Mouse (Mus musculus) right cerebral cortex, postnatal 10 days (tissue): ENCODE measurements around the gene Phb2.

Source experiments
- DNase-seq, 2 experiments: peaks; one replicate each; pipeline ENCODE4 v3.0.0; 2021; ENCODE audit warnings: low spot score in 2 of 2

Phb2 gene

GRCm38 (mm10) chr6:124690517-124690916 lies 21.6 kb upstream of the Phb2 start:
- no peak for DNase-seq

DNA sequence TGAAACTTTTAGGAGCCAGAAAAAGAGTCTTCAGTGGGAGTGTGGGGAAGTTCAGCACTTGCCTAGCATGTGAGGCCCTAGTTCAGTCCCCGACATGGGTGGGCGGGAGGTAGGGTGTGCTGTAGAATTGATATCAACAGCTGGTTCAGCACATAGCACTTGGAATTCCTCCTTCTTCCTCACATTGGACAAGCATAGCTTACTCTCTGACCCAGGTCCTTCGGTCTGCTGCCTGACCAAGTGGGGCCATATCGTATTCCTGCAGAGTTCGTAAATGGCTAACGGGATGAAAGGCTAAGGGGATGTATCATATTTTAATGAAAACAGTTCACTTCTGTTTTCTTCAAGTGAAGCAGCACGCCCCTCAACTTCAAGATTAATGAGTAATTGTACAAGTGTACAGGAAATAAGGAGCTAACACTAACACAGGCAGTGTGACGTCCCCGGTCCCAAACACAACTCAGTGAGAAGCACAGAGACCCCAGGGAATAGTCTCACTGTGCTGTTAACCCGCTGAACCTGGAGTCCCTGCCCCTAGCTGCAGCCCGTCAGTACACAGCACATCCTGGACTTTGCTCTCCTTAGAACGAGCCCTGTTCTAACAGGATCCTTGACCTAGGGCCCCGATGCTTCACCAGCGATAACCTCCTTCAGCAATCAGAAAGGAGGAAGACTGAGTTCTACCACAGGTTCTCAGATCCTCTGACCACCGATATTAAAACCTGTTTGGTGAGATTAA lies 18.7 kb upstream of the Phb2 start:
- DNase-seq: no peak

DNA sequence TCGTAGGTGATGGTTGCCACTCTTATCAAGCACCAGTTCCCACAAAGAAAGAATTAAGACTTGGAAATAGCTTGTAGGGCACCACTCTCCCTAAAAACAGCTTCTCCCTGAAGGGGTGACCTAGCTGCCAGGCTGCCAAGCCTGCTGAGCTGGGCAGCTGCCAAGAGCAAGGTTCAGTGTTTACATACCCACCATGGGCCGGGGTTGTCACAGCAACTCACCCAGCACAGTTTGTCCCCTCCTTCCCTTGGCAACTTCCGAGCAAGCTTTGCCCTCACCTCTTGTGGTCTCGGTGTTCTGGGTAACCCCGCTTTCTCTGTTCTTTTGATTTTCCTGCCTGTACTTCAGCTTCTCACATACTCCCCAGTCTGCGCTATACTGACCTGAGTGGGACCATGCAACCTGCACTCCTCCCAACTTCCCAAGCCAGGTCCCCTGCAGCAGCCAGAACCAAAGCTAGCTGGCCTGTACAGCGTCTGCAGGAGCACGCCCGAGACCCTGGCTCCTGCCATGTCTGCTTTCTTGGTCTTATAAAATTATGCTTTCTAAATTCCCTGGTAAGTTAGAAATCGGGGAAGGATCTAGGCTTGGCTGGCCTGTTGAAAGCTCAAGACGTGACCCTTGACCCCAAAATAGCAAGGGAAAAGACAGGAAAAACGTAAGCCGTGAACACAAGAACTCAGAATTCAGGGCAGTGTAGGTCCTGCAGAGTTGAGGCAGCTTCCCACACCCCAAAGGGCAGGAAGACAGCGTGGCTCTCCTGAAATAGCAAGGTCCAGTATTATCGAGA lies 17.8 kb upstream of the Phb2 start:
- DNase-seq: peak; percentile 84 to 85

DNA sequence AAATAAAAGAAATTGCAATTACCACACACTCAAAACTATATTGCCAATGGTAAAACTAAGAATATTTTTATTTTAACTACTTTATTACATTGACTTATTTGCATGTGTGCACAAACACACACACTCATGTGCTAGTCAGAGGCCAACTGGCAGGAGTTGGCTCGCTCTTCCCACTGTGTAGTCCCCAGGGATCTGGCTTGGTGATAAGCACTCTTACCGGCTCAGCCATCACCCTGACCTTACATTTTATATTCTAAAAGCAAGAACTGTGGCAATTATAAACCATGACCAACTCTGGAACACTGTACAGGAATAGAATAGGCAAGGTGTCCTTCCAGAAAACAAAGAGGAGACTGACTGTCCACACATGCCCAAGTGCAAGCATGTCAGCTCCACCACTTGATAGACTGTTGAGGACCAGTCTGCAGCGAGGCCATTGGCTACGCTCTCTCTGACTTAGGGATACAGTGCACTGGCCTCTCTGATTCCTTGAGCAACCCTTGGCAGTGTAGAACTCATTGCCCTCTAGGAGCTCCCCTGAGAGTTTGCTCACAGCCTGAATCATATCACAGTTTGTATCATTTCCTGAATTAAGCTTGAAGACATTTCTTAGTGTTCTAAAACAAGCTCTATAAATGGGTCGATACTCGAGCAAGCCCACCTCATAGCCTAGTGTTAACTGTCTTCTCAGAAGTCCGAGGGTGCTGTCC lies 15.5 kb upstream of the Phb2 start:
- no peak for DNase-seq

GRCm38 (mm10) chr6:124698751-124699150 lies 13.4 kb upstream of the Phb2 start:
- no peak for DNase-seq

DNA sequence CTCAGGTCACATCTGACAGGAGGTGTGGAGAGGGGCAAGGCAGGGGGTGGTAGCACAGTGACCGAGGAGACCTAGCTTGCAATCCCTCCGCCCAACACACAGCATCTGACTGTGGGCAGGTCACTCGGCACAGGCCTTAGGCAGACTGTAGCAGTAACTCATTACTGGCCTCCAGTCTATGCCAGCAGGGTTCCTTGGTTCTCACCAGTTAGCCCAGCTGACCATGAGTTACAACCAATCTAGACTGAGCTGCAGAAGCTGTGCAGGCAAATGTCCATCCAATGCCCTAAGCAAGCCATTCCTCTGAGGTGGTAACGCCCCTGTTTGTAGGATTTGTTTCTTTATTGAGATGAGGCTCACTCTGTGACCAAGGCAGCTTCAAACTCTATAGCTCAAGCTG lies 12.8 kb upstream of the Phb2 start:
- DNase-seq: no peak

- peak; percentile 66 to 74 for DNase-seq
Measured at GRCm38 (mm10) chr6:124699962-124700610, 12.1 kb upstream of the Phb2 start.

DNA sequence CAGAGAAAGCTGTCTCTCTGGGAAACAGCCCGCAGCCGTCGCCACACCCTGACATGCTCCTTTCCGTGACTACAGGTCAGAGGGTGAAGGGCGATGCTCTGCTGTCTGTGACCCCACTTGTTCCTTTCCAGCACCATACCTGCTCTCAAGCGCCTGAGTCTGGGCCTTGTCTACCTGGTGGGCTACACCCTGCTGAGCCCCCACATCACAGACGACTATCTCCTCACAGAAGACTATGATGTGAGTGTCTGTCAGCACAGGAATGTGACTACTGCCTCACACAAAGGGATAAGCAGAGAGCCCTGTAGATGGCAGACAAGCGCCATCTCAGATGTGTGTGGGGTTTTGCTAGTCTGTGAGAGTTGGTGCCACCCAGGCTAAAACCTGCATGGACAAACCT lies 10.8 kb upstream of the Phb2 start:
- no peak for DNase-seq

GRCm38 (mm10) chr6:124702102-124702783 lies 9.9 kb upstream of the Phb2 start:
- no peak for DNase-seq

DNA sequence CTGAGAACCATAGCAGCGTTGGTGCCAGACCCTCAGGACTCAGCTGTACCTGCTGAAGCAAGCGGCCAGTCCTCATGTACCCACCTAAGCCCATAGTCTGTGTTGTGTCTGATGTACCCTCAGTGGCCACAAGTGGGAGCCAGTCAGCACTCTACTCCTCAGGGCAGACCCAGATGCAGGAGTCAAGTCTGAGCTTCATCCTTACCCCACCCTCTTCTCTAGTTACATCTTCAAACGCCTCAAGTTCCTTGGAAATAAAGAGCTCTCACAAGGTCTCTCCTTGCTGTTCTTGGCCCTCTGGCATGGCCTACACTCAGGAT lies 9.4 kb upstream of the Phb2 start:
- DNase-seq: peak; percentile 77 to 82

DNA sequence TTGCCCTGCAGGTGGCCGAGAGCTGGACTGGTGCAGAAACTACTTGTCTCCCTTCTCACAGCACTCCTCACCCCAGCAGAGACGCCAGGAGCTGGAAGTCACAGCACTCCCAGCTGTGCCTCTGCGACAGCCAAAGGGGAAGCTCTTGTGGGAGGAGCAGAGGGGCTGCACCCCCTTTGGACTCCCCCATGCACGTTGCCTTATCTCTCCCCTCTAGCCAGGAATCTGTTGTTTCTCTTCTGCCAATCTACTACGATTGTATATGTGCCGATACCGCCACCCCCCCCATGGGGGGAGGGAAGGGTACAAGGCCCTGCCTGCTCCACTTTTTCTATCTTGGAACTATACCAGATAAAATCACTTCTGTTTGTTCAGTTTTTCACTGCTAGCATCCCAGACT lies 8.3 kb upstream of the Phb2 start:
- DNase-seq: no peak

- DNase-seq: no peak
Measured at GRCm38 (mm10) chr6:124704417-124704816, 7.7 kb upstream of the Phb2 start.

DNA sequence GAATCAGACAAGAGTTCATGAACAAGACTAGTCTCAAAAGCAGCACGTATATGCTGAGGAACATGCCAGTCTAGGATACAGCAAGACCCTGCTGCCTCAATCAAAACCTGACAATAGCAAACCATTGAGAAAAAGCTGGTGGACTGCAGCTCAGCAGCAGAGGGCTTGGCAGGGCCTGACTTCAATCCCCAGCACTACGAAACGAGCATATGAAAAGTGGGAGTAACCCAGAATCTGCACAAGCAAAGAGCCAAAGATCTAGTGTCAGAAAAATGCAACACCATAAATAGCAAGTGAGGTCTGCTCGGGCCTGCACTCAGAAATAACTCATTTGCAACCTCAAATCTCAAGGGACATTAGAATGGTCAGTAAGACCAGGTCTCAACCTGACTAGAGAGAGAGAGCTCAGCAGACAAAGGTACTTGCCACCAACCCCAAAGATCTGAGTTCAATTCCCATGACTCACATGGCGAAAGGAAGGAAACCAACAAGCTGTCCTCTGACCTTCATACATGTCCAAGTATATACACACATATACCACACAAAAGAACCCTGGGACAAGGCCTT lies 6.0 kb upstream of the Phb2 start:
- DNase-seq: no peak

DNA sequence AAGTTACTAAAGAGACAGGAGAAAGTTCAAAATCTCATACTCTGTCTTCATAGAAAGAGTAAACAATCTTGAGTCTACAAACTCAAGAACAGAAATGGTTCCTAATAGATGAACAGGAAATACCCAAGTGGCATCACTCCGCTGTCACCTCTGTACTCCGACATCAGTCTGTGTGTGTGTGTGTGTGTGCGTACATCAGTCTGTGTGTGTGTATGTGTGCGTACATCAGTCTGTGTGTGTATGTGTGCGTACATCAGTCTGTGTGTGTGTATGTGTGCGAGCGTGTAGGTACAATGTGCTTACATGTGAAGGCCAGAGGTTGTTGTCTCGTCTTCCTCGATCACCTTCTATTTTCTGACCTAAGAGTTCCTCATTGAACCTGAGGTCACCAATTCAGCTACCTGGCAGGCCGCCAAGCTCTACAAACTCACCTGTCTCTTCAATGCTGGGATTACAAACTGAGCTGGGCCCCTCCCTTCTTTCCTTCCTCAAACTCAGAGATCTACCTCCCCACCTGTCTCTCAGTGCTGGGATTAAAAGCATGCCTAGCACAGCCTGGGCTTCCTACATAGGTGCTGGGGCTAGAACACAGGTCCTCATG lies 3.7 kb upstream of the Phb2 start:
- no peak for DNase-seq

DNA sequence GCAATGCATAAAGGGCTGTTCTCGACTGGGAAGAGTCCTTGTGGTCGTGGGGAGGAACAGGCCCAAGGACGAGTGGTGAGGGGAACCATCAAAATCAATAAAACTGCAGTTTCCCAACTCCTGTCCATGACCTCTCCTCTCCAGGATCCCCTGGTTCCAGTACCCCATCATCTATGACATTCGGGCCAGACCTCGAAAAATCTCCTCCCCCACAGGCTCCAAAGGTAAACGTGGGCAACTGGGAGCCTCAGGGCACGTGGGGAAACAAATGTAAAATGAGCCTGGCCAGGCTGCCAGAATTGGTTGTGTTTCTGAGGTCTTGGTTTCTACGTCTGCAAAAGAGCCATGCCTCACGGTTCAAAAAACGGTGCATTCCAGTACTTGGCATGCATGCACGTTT lies 782 bp downstream of the Phb2 start:
- no peak for DNase-seq

GRCm38 (mm10) chr6:124716864-124717490 lies 4.8 kb downstream of the Phb2 start:
- DNase-seq: no peak

DNA sequence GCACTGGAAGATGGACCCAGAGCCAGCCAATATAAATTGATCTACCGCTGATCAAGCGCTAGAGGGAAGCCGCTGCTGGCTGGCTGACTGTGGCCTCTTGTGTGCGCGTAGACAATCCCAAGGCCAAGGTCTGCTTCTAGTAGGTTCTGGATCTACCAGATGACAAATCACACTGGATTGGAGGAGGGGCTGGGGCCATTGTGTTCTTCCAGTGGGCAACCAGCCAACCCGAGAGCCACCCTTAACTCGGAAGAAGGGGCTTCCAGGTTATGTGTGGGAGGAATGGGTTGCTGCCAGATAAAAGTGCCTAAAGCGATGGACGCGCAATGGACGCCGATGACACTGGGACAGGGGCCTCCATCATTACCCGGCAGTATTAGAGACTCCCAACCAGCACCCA lies 5.8 kb downstream of the Phb2 start:
- DNase-seq: no peak

GRCm38 (mm10) chr6:124718703-124719102 lies 6.6 kb downstream of the Phb2 start:
- no peak for DNase-seq

DNA sequence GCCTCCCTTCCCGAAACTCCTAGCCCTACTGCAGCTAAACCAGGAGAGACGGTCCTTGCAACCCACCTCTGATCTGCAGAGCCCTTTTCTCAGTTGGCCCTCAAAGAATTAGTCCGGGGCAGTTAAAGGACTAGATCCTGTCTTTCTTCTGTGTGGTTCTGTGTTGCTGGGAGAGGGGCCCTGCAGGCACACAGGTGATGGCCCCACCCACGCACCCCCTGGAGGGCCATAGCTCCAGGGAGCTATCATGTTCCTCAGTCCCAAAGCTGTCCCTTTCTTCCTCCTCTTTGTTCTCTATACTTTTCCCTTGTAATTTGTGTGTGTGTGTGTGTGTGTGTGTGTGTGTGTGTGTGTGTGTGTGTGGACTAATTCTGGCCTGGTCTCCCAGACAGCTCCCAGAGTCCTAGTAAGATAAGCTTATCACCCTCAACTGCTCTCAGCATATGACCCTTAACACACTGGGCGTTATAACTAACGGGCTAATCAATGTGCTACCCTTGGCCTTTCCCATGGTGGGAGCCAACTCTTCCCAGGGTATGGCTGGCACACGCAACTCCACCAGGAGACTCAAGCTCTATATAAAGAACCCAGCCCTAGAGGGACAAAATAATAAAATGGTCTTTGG lies 7.3 kb downstream of the Phb2 start:
- DNase-seq: no peak

DNA sequence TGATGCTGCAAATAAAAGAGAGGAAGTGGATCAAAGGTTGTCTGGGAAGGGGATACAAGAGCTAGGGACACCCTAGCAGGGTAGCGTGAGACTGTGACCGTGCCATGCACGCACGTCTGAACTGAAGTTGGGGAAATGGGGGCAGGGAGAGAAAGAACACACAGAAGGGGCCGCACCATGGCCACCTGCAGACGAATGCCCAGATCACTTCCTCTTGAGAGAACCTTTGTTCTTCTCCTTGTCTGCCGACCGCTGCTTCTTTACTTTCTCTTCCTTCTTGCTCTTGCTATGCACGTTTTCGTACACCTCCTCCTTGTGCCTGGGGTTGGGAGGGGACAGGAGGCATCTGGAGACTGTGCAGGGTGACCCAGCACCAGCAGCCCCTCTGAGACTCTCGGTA lies 8.8 kb downstream of the Phb2 start:
- no peak for DNase-seq
